Mouse (Mus musculus): ENCODE results near the gene Pir. TPM values are rescaled to one million over a fixed set of nuclear protein-coding genes. Genes with fewer than 3 reads are reported as not detected.
A peak's percentile ranks its signal among the peaks of the same experiment; 100 is the strongest.

Pir gene
- polyA plus RNA-seq, 1 experiment: not detected

GRCm38 (mm10) chrX:164370576-164370975 lies 101.4 kb downstream of the Pir start:
- no peak overlapping the region for H3K4me3 ChIP-seq (ENCODE audit: insufficient read depth, low read depth, low read length)
- TF ChIP-seq CTCF (IDR thresholded peaks at IDR 0.05; ENCODE audit: insufficient read depth, low read depth, low read length): no peak
- no peak for TF ChIP-seq POLR2A (IDR thresholded peaks at IDR 0.05; ENCODE audit: insufficient read depth, low read depth, low read length)
- no peak overlapping the region for H3K27ac ChIP-seq (ENCODE audit: insufficient read depth, low read depth, low read length)
- H3K4me1 ChIP-seq (ENCODE audit: control insufficient read depth, insufficient read depth, low read length): no peaks in the 10 kb centered on the region
- 75% methylated on average over 3 of the region's 3 CpGs for WGBS

DNA sequence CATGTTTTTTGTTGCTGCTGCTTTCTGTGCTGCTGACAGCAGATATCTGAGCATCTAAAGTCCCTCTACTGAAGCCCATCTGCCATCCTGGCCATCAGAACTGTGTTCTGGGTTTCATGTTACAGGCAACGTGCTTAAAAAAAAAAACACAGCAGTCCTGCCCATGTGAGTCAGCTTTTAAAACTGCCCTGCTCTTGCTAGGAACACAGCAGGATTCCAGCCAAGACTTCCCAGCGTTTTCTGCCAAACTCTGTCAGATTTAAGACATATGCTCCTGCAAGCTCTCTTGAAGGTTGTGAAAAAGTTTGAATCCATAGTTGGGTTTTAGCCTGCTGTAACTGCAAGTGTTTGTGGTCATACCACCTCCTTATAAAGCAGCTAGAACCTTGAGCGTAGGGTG lies 103.9 kb downstream of the Pir start, which contains the start of gene Vegfd:
Gene Vegfd (plus strand): TSS at position 298 of the 400 bp plus-strand sequence.
- WGBS: 38% methylated on average over 3 of the region's 3 CpGs
- Histone ChIP-seq H3K4me3 (ENCODE audit: insufficient read depth, low read depth, low read length) (no peak within 1 kb of the TSS), H3K4me1 (ENCODE audit: control insufficient read depth, insufficient read depth, low read length) (no peaks in the 10 kb centered on the region), H3K27ac (ENCODE audit: insufficient read depth, low read depth, low read length) (no peak within 1 kb of the TSS)
- TF ChIP-seq CTCF (IDR thresholded peaks at IDR 0.05; ENCODE audit: insufficient read depth, low read depth, low read length) (no peak), POLR2A (IDR thresholded peaks at IDR 0.05; ENCODE audit: insufficient read depth, low read depth, low read length) (no peak)

- 62% methylated on average over 5 of the region's 5 CpGs for WGBS
- Histone ChIP-seq H3K4me3 (ENCODE audit: insufficient read depth, low read depth, low read length) (no peak overlapping the region), H3K27ac (ENCODE audit: insufficient read depth, low read depth, low read length) (no peak overlapping the region), H3K4me1 (ENCODE audit: control insufficient read depth, insufficient read depth, low read length) (no peaks in the 10 kb centered on the region)
- no peak for TF ChIP-seq POLR2A (IDR thresholded peaks at IDR 0.05; ENCODE audit: insufficient read depth, low read depth, low read length)
- TF ChIP-seq CTCF (IDR thresholded peaks at IDR 0.05; ENCODE audit: insufficient read depth, low read depth, low read length): no peak
Observed at GRCm38 (mm10) chrX:164374586-164374985, 105.4 kb downstream of the Pir start.

GRCm38 (mm10) chrX:164379721-164380120 lies 110.5 kb downstream of the Pir start:
- Histone ChIP-seq H3K4me1 (ENCODE audit: control insufficient read depth, insufficient read depth, low read length) (0 out of 2 replicates have a peak, but pooled peaks cover 3% of the 10 kb centered on the region), H3K27ac (ENCODE audit: insufficient read depth, low read depth, low read length) (no peak overlapping the region), H3K4me3 (ENCODE audit: insufficient read depth, low read depth, low read length) (no peak overlapping the region)
- WGBS: 91% methylated on average over 4 of the region's 4 CpGs
- TF ChIP-seq POLR2A (IDR thresholded peaks at IDR 0.05; ENCODE audit: insufficient read depth, low read depth, low read length) (no peak), CTCF (IDR thresholded peaks at IDR 0.05; ENCODE audit: insufficient read depth, low read depth, low read length) (no peak)

DNA sequence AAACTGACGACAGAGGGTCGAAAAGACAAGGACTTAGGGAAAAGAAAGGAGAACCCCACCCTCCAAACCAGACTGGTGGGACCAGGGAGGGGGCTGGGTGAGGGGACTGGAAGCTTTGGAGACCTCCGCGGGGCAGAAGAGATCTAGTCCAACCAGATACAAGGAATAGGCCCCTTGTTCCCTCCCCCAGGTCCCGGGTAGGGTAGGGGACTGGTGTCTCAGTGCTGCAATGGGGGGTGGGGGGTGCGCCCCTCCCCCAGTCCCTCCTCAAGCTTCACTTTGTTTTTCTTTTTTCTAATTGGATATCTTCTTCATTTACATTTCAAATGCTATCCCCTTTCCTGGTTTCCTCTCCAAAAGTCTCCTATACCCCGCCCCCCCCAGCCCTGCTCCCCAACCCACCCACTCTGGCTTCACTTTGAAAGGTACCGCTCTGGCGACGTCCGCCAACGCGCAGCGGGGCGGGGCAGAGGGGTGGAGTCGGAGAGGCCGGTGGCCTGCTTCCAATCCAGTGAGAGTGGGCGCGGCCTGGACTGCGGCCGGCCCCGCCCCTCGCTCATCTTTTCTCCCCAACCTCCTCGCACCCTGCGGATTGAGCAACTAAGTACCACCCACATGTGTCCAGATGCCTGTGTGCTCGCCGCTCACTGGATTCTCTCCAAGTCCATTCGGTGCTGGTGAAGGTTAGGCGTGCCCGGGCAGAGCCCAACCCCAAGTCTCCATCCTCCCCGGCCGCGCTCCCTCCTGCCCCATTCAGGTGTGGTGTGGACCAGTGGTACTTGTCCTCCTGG lies 112.6 kb downstream of the Pir start:
- 17% methylated on average over 31 of the region's 33 CpGs for WGBS
- Histone ChIP-seq H3K27ac (ENCODE audit: insufficient read depth, low read depth, low read length) (no peak overlapping the region), H3K4me1 (ENCODE audit: control insufficient read depth, insufficient read depth, low read length) (0 out of 2 replicates have a peak, but pooled peaks cover 3% of the 10 kb centered on the region), H3K4me3 (ENCODE audit: insufficient read depth, low read depth, low read length) (peak overlapping the region; percentile 48)
- TF ChIP-seq CTCF (IDR thresholded peaks at IDR 0.05; ENCODE audit: insufficient read depth, low read depth, low read length): no peak
- no peak for TF ChIP-seq POLR2A (IDR thresholded peaks at IDR 0.05; ENCODE audit: insufficient read depth, low read depth, low read length)

DNA sequence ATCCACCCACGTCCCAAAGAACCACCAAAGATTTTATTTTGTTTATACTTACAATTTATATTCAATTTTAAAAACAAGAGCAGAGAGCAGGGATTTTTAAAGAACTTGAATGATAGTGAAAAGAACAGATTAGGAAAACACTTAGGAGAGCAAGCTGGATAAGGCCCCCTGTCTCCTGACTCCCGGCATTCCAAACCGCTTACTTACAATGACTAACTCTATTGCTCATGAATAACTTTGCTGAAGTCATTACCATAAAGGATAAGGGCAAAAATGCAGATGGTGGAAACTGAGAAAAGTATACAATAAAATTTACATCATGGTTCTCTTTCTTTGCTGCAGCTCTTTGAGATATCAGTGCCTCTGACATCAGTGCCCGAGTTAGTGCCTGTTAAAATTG lies 124.9 kb downstream of the Pir start:
- WGBS: 75% methylated on average over 4 of the region's 4 CpGs
- TF ChIP-seq CTCF (IDR thresholded peaks at IDR 0.05; ENCODE audit: insufficient read depth, low read depth, low read length): no peak
- no peak for TF ChIP-seq POLR2A (IDR thresholded peaks at IDR 0.05; ENCODE audit: insufficient read depth, low read depth, low read length)
- no peaks in the 10 kb centered on the region for H3K4me1 ChIP-seq (ENCODE audit: control insufficient read depth, insufficient read depth, low read length)
- no peak overlapping the region for H3K4me3 ChIP-seq (ENCODE audit: insufficient read depth, low read depth, low read length)
- H3K27ac ChIP-seq (ENCODE audit: insufficient read depth, low read depth, low read length): no peak overlapping the region

DNA sequence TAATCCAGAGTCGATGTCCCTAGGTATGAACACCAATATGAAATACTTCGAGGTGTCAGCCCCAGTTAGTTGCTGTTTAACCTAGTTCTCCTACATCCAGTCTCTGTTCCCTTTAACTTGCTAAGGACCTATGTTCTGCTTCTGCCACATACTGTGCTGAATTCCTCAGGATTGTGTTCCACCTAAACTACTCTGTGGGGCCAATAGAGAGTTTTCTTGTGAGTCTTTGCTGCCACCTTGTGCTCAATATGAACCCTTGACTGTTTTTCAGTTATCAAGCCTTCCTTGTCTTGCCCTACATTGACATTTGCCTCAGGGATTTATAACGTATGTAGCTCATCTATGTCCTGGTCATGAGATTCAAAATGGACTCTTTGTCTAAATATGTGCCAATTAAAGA lies 129.3 kb downstream of the Pir start:
- H3K27ac ChIP-seq (ENCODE audit: insufficient read depth, low read depth, low read length): no peak overlapping the region
- no peak for TF ChIP-seq CTCF (IDR thresholded peaks at IDR 0.05; ENCODE audit: insufficient read depth, low read depth, low read length)
- no peak for TF ChIP-seq POLR2A (IDR thresholded peaks at IDR 0.05; ENCODE audit: insufficient read depth, low read depth, low read length)
- H3K4me3 ChIP-seq (ENCODE audit: insufficient read depth, low read depth, low read length): no peak overlapping the region
- WGBS: 59% methylated on average over 3 of the region's 3 CpGs
- no peaks in the 10 kb centered on the region for H3K4me1 ChIP-seq (ENCODE audit: control insufficient read depth, insufficient read depth, low read length)

DNA sequence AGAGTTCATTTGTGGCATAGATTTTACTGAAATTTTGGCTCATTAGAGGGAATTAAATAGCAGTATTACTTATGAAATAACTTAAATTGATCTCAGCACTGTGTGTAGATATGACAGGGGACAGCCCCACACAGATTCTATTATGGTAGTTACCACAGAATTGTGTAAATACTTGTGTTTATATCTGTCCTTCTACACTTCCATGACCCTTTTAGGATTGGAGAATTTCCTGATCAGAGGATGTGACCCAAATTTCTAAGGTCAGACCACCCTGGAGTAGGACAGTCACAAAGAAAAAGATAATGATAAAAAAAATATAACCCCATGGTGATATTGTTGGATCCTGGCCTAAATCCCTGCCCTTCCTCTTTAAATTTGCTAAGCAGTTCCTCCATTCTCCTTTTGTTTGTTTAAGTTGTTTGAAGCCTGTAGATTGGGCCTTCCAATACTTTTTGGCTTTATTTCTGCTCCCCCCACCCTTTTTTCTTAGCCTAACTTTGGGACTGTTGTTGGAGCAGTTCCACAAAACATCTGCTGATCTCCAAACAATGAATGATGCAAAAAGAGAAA lies 136.0 kb downstream of the Pir start:
- Histone ChIP-seq H3K27ac (ENCODE audit: insufficient read depth, low read depth, low read length) (no peak overlapping the region), H3K4me1 (ENCODE audit: control insufficient read depth, insufficient read depth, low read length) (no peaks in the 10 kb centered on the region), H3K4me3 (ENCODE audit: insufficient read depth, low read depth, low read length) (no peak overlapping the region)
- TF ChIP-seq POLR2A (IDR thresholded peaks at IDR 0.05; ENCODE audit: insufficient read depth, low read depth, low read length) (no peak), CTCF (IDR thresholded peaks at IDR 0.05; ENCODE audit: insufficient read depth, low read depth, low read length) (no peak)
